Mouse (Mus musculus) embryonic facial prominence, embryonic 12.5 days (tissue): ENCODE results near the gene Atp23. TPM values are rescaled to one million over a fixed set of nuclear protein-coding genes. Genes with fewer than 3 reads are reported as not detected.

Experiments used
- polyA plus RNA-seq: library from polyadenylated mRNA; unstranded; fragments of >200 nt; fragmentation: Nextera tagmentation; extraction: Ambion mirVana; gene quantifications from 2 replicates; pipeline ENCODE4 v1.2.1, GENCODE M21; 2016

The Atp23 gene
- polyA plus RNA-seq, 1 experiment from 2014 or later: 23.9 TPM

Other genes with a start within 250 kb of the Atp23 start
- 85.1 and 91.0 TPM in 2 replicates for gene Ctdsp2, start 77.4 kb upstream of the Atp23 start, polyA plus RNA-seq
- gene Avil, start 99.4 kb upstream of the Atp23 start, polyA plus RNA-seq: 3.3 and 3.9 TPM in 2 replicates
- gene Tsfm, start 129.5 kb upstream of the Atp23 start, polyA plus RNA-seq: 76.5 and 84.1 TPM in 2 replicates
- gene Mettl1, start 140.1 kb upstream of the Atp23 start, polyA plus RNA-seq: 51.6 and 53.1 TPM in 2 replicates
- gene Eef1akmt3, start 140.2 kb upstream of the Atp23 start, polyA plus RNA-seq: 0.45 and 0.61 TPM in 2 replicates
- gene Cyp27b1, start 146.9 kb upstream of the Atp23 start, polyA plus RNA-seq: 0.09 and 0.10 TPM in 2 replicates
- 2.2 and 2.4 TPM in 2 replicates for gene March9, start 158.8 kb upstream of the Atp23 start, polyA plus RNA-seq
- 2,215 and 2,234 TPM in 2 replicates for gene Cdk4, start 162.2 kb upstream of the Atp23 start, polyA plus RNA-seq
- 167 and 170 TPM in 2 replicates for gene Tspan31, start 168.9 kb upstream of the Atp23 start, polyA plus RNA-seq
- 0.32 and 0.82 TPM in 2 replicates for gene Agap2, start 173.9 kb upstream of the Atp23 start, polyA plus RNA-seq
- gene Os9, start 219.8 kb upstream of the Atp23 start, polyA plus RNA-seq: 72.9 and 75.7 TPM in 2 replicates